Mouse (Mus musculus) naive thymus-derived CD4-positive, alpha-beta T cell, adult 2 months (primary cell): ENCODE measurements around the gene Ehmt1.

Experiments used
- DNase-seq: peaks from one replicate; pipeline ENCODE4 v3.0.0-alpha.2; 2011; ENCODE audit warnings: low read depth

Gene Ehmt1

GRCm38 (mm10) chr2:24805621-24806020, 113.8 kb downstream of the Ehmt1 start:
- DNase-seq = no peak

DNA sequence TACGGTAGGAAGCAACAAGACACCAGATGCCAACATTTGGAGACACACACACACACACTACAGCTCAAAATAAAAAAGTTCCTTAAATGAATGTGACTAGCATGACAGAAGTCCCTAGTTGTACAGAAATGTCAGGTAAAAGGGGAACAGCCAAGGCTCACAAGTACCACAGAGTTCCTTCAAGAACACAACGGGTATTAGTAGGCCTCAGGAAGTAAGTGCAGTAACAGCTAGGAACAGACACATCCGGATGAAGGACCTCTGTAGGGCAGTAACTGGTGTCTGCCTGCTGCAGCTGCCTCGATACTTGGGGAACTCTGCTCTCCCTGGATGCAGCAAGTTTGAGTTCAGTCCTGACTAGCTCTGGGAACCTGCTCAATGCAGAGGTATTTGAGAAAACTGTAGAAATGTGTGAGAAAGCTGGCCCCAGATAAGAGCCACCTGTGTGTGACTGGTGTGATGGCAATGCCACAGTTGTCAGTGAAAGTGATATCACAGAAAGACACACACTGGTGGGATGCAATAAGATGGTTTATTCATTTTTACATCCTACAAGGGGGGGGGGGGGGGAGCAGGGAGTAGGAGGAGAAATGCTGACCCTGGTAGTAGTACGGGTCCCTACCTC, 122.5 kb downstream of the Ehmt1 start:
- no peak for DNase-seq

DNA sequence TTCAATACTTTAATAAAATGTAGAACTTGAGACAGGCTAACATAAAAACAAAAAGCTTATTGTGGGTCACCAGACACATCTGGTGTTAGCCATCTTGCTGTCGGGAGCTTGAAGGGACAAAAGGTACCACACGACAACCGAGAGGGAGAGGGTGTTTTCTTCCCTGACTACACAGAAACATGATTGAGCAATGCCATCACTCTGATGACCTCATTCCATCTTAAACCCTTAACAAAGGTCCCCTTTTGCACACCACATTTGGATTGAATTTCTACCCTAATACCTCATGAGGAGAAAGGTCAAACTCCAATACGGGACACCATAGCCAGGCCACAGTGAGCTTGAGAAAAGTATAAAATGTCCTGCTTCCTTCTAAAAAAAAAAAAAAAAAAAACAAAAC, 132.2 kb downstream of the Ehmt1 start:
- DNase-seq = no peak

- DNase-seq = no peak
Observed at GRCm38 (mm10) chr2:24781253-24781652, 138.2 kb downstream of the Ehmt1 start.

GRCm38 (mm10) chr2:24776831-24777230, 142.6 kb downstream of the Ehmt1 start:
- no peak for DNase-seq

DNA sequence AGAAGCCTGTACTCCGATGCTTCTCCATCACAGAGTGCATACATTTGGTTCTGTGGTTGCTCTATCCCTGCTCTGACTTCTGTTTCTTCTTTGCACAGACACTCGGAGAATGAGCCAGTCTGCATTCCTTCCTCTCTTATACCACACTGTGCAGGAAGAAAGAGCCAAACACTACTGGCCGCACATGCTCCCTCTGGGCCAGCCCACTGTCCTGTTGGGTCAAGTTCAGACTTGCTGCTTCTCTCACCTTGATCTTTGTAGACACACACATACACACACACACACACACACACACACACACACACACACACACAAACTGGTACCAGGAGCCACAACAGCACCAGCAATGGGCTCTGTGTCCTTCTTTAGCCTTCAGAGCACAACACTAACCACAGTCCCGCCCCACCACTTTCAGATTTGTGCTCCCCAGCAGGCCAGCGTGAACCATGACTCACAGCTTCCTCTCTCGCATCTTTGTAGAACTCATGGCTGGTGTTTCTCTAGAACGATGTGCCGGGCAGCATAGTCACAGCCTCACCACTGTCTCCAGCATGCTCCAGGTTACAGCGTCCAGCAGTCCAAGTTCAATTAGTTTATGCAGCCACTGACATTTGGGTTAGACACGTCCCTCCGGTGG, 143.3 kb downstream of the Ehmt1 start:
- no peak for DNase-seq

DNA sequence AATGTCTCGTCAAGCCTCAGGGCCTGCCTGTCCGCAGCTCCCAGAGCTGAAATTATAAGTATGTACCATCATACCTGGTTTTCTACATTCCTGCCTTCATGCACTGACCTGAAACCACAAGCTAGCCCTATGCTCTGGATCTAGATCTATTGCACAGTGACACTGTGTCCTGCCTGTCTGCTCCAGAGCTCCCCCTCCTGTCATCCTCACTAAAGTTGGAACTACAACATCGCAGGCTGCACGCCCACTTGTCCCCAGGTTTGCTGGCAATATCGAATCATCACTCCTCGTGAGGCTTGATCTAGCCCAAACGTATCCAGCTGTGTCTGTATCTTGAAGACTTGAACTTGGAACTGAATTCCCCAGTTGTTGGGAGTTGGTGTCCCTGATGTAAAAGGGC, 144.6 kb downstream of the Ehmt1 start:
- no peak for DNase-seq

- no peak for DNase-seq
Observed at GRCm38 (mm10) chr2:24770861-24771260, 148.6 kb downstream of the Ehmt1 start.

DNA sequence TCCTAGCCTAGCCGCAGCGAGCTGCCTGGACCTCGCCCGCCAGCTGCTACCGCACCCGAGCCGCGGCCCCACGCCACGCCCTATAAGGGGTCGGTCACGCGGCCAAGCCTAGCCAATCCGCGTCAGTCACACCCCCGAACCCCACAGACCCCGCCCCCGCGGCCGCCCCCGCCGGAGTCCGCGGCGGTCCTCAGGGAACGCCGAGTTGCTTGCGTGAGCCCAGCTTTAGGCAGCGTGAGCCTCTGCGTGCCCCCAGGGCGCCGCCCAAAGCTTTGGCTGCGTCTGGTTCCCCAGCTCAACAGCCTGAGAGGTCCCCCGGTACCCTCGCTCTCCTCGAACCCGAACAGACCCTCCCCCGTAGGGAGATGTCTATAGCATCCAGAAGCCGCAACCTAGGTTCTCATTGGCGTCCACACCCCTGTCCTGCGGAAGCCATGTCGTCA, 156.3 kb downstream of the Ehmt1 start, which contains the start of gene Cacna1b:
Gene Cacna1b (minus strand): TSS at position 38 of the 443 bp plus-strand sequence.
- no peak for DNase-seq

- no peak for DNase-seq
Observed at GRCm38 (mm10) chr2:24762446-24762960, 156.9 kb downstream of the Ehmt1 start.

DNA sequence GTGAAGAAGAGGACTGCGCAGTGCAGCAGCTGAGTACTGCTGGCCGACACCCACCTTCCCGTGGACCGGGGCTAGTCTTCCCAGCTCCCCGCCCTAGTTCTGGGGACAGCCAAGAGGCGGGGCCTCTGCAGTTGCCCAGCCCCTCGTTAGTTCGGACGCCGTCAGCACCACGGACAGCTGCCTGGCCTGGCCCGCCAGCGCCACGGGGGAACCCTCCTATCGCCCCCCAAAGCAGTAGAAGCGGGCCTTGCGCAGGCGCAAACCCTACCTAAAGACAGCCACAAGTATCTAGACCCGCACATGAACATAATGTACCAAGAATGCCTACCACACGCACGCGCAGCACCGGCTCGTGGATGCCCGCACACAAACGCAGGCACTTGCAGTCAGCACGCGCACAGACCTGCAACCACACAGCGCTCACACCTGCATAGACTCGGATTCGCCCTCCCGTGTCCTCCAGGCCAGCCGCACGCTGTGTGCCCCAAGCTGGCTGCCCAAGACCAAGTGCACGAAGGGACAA, 157.4 kb downstream of the Ehmt1 start:
- peak; percentile 39 for DNase-seq

DNA sequence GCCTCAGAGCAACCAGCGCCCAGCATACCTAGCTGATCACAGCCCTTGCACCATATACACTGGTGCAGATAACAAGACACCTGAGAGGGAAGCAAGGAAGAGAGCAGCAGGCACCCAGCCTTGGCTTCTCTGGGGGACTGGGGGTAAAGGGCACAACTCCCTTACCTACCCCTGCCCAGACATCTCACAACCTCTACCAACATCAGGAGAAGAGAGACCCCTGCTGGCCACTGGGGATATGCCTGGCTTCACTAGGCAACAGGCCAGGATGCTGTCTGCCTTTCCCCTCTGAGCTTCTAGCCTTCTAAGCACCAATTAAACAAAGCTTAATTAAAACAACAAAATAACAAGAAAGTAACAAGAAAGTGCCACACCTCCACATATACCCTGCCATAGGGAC, 164.1 kb downstream of the Ehmt1 start:
- DNase-seq = peak; percentile 85

DNA sequence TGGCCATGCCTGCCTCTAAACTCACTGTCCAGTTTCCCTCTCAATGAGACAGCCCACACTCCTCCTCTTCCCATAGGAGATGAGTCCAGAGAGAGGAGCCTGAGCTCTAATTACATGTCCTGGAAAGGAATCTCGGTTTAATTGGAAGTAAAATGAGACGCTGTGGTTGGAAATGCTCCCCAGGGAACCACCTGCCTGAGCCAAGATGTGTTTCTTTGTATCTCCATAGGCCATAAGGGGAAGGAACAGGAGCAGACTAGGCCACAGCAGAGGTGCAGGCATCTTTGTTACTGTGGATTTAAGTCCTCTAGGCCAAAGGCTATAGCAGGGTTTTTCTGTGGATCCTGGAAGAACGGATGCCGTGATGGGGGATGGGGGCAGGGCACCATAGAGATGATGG, 166.8 kb downstream of the Ehmt1 start:
- DNase-seq = no peak

DNA sequence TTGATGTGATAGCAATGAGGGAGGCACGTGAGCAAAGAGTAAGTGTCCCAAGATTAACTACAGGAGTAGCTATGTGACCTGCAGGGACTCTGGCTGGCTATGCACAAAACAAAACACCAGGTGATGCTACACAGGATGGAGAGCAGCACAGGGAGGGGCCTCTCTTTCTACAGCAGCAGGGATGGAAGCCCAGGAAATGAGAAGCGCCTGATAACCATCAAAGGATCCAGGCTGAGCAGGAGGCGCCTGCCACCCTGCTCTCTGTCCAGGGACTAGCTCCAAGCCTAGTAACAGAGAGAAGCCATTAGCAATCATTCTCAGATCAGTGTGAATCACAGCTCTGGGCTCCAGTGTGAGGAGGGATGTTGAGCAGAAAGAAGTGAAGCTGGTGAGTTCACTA, 169.4 kb downstream of the Ehmt1 start:
- DNase-seq = peak; percentile 57

GRCm38 (mm10) chr2:24747878-24748277, 171.5 kb downstream of the Ehmt1 start:
- peak; percentile 80 for DNase-seq
